Mouse (Mus musculus) testis, adult 2 months (tissue): ENCODE data around the gene Acox3.

Source experiments
- CTCF ChIP-seq: fragments of 200-500 bp; IDR thresholded peaks from 2 replicates; pipeline ENCODE4 v1.5.1; 2012; ENCODE audit warnings: low read depth, mild to moderate bottlenecking, inconsistent platforms, low read length, moderate library complexity; ENCODE audit not compliant: control insufficient read depth, insufficient read depth, insufficient replicate concordance
- POLR2A ChIP-seq: fragments of 200-500 bp; IDR thresholded peaks from 2 replicates; pipeline ENCODE4 v1.6.1; 2012; ENCODE audit warnings: low read depth, mild to moderate bottlenecking, inconsistent platforms, low read length, moderate library complexity; ENCODE audit not compliant: control insufficient read depth

- TF ChIP-seq POLR2A = no peak
- no peak for TF ChIP-seq CTCF
These were observed 70.0 kb downstream of the Acox3 start for GRCm38 (mm10) chr5:35652872-35653271.
